In the genomic region with DNA sequence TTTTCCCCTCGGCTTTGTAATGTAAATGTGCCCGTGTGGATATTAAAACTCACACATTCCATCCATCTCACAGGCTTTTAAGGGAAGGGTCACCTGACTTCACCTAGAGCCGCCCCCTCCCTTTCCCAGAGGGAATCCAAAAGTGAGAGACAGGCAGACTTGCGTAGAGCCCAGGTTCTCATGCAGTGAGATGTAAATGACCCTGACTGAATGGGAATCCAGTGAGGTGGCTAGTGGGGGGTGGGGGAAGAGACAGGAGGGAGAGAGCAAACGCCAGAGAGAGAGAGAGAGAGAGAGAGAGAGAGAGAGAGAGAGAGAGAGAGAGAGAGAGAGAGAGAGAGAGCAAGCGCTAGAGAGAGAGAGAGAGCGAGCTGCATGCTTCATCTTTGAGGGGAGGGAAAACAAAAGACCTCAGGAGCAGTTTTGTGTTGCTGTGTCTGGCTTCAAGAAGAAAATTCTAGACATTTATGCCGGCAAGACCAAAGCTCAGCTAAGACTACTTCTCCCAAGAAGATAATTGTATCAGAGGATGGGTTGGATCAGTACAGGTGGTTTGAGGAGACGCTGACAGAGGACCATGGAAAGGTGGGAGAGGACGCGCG, we compare ENCODE assay signal across 8 mouse cellular contexts.
DNase-seq lines count a peak whose midpoint lies in the region; ATAC-seq and TF ChIP-seq lines count a peak whose summit lies in the region.

No protein-coding gene starts in this region.

- no peaks in the 10 kb centered on the region for H3K36me3 ChIP-seq in kidney, embryonic 16.5 days (ENCODE audit: insufficient read depth, low read length)
- H3K36me3 ChIP-seq in embryonic facial prominence, embryonic 10.5 days (replicated peaks): no peaks in the 10 kb centered on the region
- H3K36me3 ChIP-seq in hindbrain, postnatal 0 days (ENCODE audit: insufficient read depth, low read length): no peaks in the 10 kb centered on the region

- no peak for DNase-seq in kidney, postnatal 25 days
- DNase-seq in embryonic facial prominence, embryonic 10.5 days (ENCODE audit: low spot score): peak; percentile 44
- peak; percentile 55 for DNase-seq in hindbrain, postnatal 0 days (ENCODE audit: low spot score)
- peak; percentile 30 for DNase-seq in neural tube, embryonic 10.5 days (ENCODE audit: extremely low spot score, low spot score)
- no peak for DNase-seq in thymus, postnatal 25 days
- DNase-seq in testis, postnatal 10 days (ENCODE audit: low spot score): no peak
- DNase-seq in ovary, adult 18-20 months (ENCODE audit: low spot score): no peak

- H3K9me3 ChIP-seq in kidney, embryonic 16.5 days (ENCODE audit: low read length): no peaks in the 10 kb centered on the region
- H3K9me3 ChIP-seq in embryonic facial prominence, embryonic 10.5 days: no peaks in the 10 kb centered on the region
- no peaks in the 10 kb centered on the region for H3K9me3 ChIP-seq in hindbrain, postnatal 0 days (ENCODE audit: low read length)

- H3K4me1 ChIP-seq in kidney, embryonic 16.5 days (ENCODE audit: insufficient read depth, low read length): peaks cover 15% of the 10 kb centered on the region; the same call in 1 of the 2 replicates
- peaks cover 28% of the 10 kb centered on the region for H3K4me1 ChIP-seq in embryonic facial prominence, embryonic 10.5 days
- H3K4me1 ChIP-seq in hindbrain, postnatal 0 days (ENCODE audit: insufficient read depth, low read length): no peaks in the 10 kb centered on the region

- H3K27ac ChIP-seq in kidney, embryonic 16.5 days (ENCODE audit: low read length): no peak overlapping the region
- peak overlapping the region; percentile 72 for H3K27ac ChIP-seq in embryonic facial prominence, embryonic 10.5 days (replicated peaks)
- H3K27ac ChIP-seq in hindbrain, postnatal 0 days: peak overlapping the region; percentile 73

- TF ChIP-seq CTCF in hindbrain, postnatal 0 days (IDR thresholded peaks at IDR 0.05; ENCODE audit: low read depth): no peak

- ATAC-seq in kidney, embryonic 16.5 days (ENCODE audit: low FRiP score, low TSS enrichment): peak; percentile 27; the same call in 1 of the 2 replicates
- peak; percentile 48; the same call in 1 of the 2 replicates for ATAC-seq in hindbrain, postnatal 0 days

- peak overlapping the region; percentile 60 for H3K4me2 ChIP-seq in kidney, embryonic 16.5 days (replicated peaks; ENCODE audit: low read depth, low read length)
- H3K4me2 ChIP-seq in hindbrain, postnatal 0 days (ENCODE audit: low read depth, low read length): peak overlapping the region; percentile 61

- H3K9ac ChIP-seq in kidney, embryonic 16.5 days (replicated peaks; ENCODE audit: low read length): peak overlapping the region; percentile 51
- peak overlapping the region; percentile 63 for H3K9ac ChIP-seq in hindbrain, postnatal 0 days (replicated peaks; ENCODE audit: low read length)

- WGBS in kidney, embryonic 16.5 days: 5% methylated on average over 12 of the region's 12 CpGs
- 4% methylated on average over 12 of the region's 12 CpGs for WGBS in embryonic facial prominence, embryonic 10.5 days
- 1% methylated on average over 12 of the region's 12 CpGs for WGBS in hindbrain, postnatal 0 days

- peaks cover 30% of the 10 kb centered on the region for H3K27me3 ChIP-seq in kidney, embryonic 16.5 days (ENCODE audit: insufficient read depth, low read length)
- H3K27me3 ChIP-seq in embryonic facial prominence, embryonic 10.5 days (replicated peaks; ENCODE audit: low read depth, poor library complexity, severe bottlenecking): peaks cover 31% of the 10 kb centered on the region
- H3K27me3 ChIP-seq in hindbrain, postnatal 0 days (ENCODE audit: insufficient read depth, low read length): no peaks in the 10 kb centered on the region

- H3K4me3 ChIP-seq in kidney, embryonic 16.5 days (ENCODE audit: low read length): peak overlapping the region; percentile 44
- H3K4me3 ChIP-seq in embryonic facial prominence, embryonic 10.5 days: peak overlapping the region; percentile 60
- peak overlapping the region; percentile 61 for H3K4me3 ChIP-seq in hindbrain, postnatal 0 days (ENCODE audit: low read length)

Comparison
In these comparisons a context has a peak if more than half of its experiments do, and no peak if none do; other contexts are left out.
1. DNase-seq: peak in embryonic facial prominence, embryonic 10.5 days (single experiment), hindbrain, postnatal 0 days (single experiment) and neural tube, embryonic 10.5 days (single experiment); none in kidney, postnatal 25 days (0 of 2), thymus, postnatal 25 days (single experiment), testis, postnatal 10 days (single experiment) and ovary, adult 18-20 months (single experiment).
2. Peak in every context shown above with its lines, with median percentiles within 50 percentile points of each other: H3K4me3 ChIP-seq.